Comparison of ENCODE assay signal across 11 mouse cellular contexts in the genomic region with DNA sequence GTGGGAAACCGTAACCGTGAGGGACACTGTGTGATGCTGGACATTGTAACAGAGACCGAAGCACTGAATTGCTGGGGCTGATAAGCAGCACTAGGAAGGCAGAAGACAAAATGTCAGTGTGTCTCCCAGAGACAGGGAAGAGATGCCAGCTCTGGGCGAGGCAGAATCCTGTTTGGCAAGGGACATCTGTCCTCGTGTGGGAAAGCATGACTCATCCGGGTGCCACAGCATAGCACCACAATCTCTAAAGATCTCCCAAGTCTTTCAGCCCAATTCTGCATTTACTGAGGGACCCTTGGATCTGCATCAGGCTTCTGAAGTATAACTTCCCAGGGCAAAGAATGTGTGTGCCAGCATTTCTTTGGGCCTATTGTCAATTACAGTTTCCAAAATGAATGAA. TPM values are rescaled to one million over a fixed set of nuclear protein-coding genes. Genes with fewer than 3 reads are reported as not detected.
DNase-seq lines count a peak whose midpoint lies in the region; ATAC-seq and TF ChIP-seq lines count a peak whose summit lies in the region.
"Had no signal": no experiment of that assay in that cellular context is flagged by ENCODE, and none has a peak within 500 bp of the region (broad histone marks: within the 10 kb centered on the region; RNA-seq: fewer than 3 reads in every experiment).

No protein-coding gene starts in this region.

- H3K4me2 ChIP-seq in hindbrain, embryonic 14.5 days (replicated peaks), result no peak overlapping the region
- H3K4me2 ChIP-seq: lung, embryonic 15.5 days had no signal

- no peaks in the 10 kb centered on the region; the same call in 1 of the 2 replicates for H3K4me1 ChIP-seq in cerebellum, adult 2 months (ENCODE audit: control insufficient read depth, insufficient read depth, low read length)
- no peaks in the 10 kb centered on the region for H3K4me1 ChIP-seq in lung, adult 2 months (ENCODE audit: control insufficient read depth, insufficient read depth, low read length)
- H3K4me1 ChIP-seq in hindbrain, embryonic 14.5 days (replicated peaks; ENCODE audit: control insufficient read depth, insufficient read depth, low read length), result no peaks in the 10 kb centered on the region
- H3K4me1 ChIP-seq: lung, embryonic 15.5 days had no signal

- 36% methylated on average over 6 of the region's 6 CpGs for WGBS in cerebellum, adult 2 months
- 47% methylated on average over 6 of the region's 6 CpGs for WGBS in lung, adult 2 months
- WGBS in hindbrain, embryonic 14.5 days, result 84% methylated on average over 6 of the region's 6 CpGs

- H3K27me3 ChIP-seq in cerebellum, adult 2 months (ENCODE audit: control insufficient read depth, insufficient read depth, low read length), result no peaks in the 10 kb centered on the region
- H3K27me3 ChIP-seq in hindbrain, embryonic 14.5 days (ENCODE audit: control insufficient read depth, insufficient read depth, low read length), result no peaks in the 10 kb centered on the region
- H3K27me3 ChIP-seq: lung, embryonic 15.5 days had no signal

- DNase-seq in cerebellum, adult 2 months, result peak; percentile 25 to 55
- DNase-seq in cerebellum, adult 11-12 months, result no peak
- peak; percentile 47 to 55 for DNase-seq in urinary bladder, postnatal 36 days (ENCODE audit: low spot score in 2 of 2)
- no peak for DNase-seq in urinary bladder, adult 2 months (ENCODE audit: low spot score)
- DNase-seq in layer of hippocampus, postnatal 10 days (ENCODE audit: low spot score in 2 of 2), result peak; percentile 23 to 44
- peak; percentile 60 for DNase-seq in telencephalon, adult 2 months (ENCODE audit: low read depth, low spot score)
- no peak for DNase-seq in lung, adult 2 months
- no peak for DNase-seq in hindbrain, embryonic 14.5 days (ENCODE audit: low spot score)
- DNase-seq: kidney, postnatal 36 days had no signal

- no peaks in the 10 kb centered on the region for H3K9me3 ChIP-seq in hindbrain, embryonic 14.5 days (ENCODE audit: control insufficient read depth, low read length)
- H3K9me3 ChIP-seq: lung, embryonic 15.5 days had no signal

- no peak overlapping the region; the same call in 1 of the 2 replicates for H3K27ac ChIP-seq in cerebellum, adult 2 months (ENCODE audit: insufficient read depth, low read length)
- no peak overlapping the region for H3K27ac ChIP-seq in hindbrain, embryonic 14.5 days
- H3K27ac ChIP-seq: lung, embryonic 15.5 days had no signal

- no peak for TF ChIP-seq POLR2A in cerebellum, adult 2 months (IDR thresholded peaks at IDR 0.05; ENCODE audit: borderline replicate concordance, insufficient read depth, low read length)
- no peak for TF ChIP-seq POLR2A in lung, adult 2 months (IDR thresholded peaks at IDR 0.05; ENCODE audit: borderline replicate concordance, extremely low read depth, low read depth, low read length)

- no peak overlapping the region for H3K4me3 ChIP-seq in cerebellum, adult 2 months (replicated peaks; ENCODE audit: insufficient read depth, low read depth, low read length)
- H3K4me3 ChIP-seq in lung, adult 2 months (replicated peaks; ENCODE audit: extremely low read depth, low read depth, low read length), result no peak overlapping the region
- no peak overlapping the region for H3K4me3 ChIP-seq in hindbrain, embryonic 14.5 days (replicated peaks; ENCODE audit: low read length)
- H3K4me3 ChIP-seq: lung, embryonic 15.5 days had no signal

- no peak for TF ChIP-seq CTCF in cerebellum, adult 2 months (IDR thresholded peaks at IDR 0.05; ENCODE audit: borderline replicate concordance, insufficient read depth, low read depth, low read length)
- TF ChIP-seq CTCF in lung, adult 2 months (IDR thresholded peaks at IDR 0.05; ENCODE audit: insufficient read depth, low read length), result no peak

- no peaks in the 10 kb centered on the region for H3K36me3 ChIP-seq in hindbrain, embryonic 14.5 days (replicated peaks; ENCODE audit: control insufficient read depth, insufficient read depth)
- H3K36me3 ChIP-seq: lung, embryonic 15.5 days had no signal

- H3K9ac ChIP-seq in hindbrain, embryonic 14.5 days, result no peak overlapping the region
- H3K9ac ChIP-seq: lung, embryonic 15.5 days had no signal

- ATAC-seq in hindbrain, embryonic 14.5 days (ENCODE audit: low FRiP score), result no peak
- ATAC-seq: forebrain, embryonic 14.5 days had no signal

RNA-seq across cellular contexts. Expression of a gene that starts 13.5 kb away (rescaled TPM):
- polyA plus RNA-seq in cerebellum, adult 2 months (2012; rRNA removed), result 96.6 and 97.0 TPM in 2 replicates
- 122 and 124 TPM in 2 replicates for polyA plus RNA-seq in urinary bladder, adult 2 months (2012; rRNA removed)
- 100 to 1,000 TPM; 213 to 233 TPM for total RNA-seq in layer of hippocampus, postnatal 10 days (2021)
- 33.1 and 40.7 TPM in 2 replicates for polyA plus RNA-seq in lung, adult 2 months (2012; rRNA removed)
- polyA plus RNA-seq in hindbrain, embryonic 14.5 days (2014; fragmentation: Nextera tagmentation; extraction: Ambion mirVana), result 181 and 199 TPM in 2 replicates

RNA-seq across cellular contexts. Expression of a gene that starts 41.7 kb away (rescaled TPM):
- polyA plus RNA-seq in cerebellum, adult 2 months (2012; rRNA removed), result 115 and 118 TPM in 2 replicates
- 9.1 and 9.9 TPM in 2 replicates for polyA plus RNA-seq in urinary bladder, adult 2 months (2012; rRNA removed)
- 100 to 1,000 TPM; 195 to 196 TPM for total RNA-seq in layer of hippocampus, postnatal 10 days (2021)
- 6.6 and 12.2 TPM in 2 replicates for polyA plus RNA-seq in lung, adult 2 months (2012; rRNA removed)
- 73.8 and 77.9 TPM in 2 replicates for polyA plus RNA-seq in hindbrain, embryonic 14.5 days (2014; fragmentation: Nextera tagmentation; extraction: Ambion mirVana)

Comparison
In these comparisons a context has a peak if more than half of its experiments do, and no peak if none do; other contexts are left out.
1. DNase-seq: peak in cerebellum, adult 2 months (2 of 2), urinary bladder, postnatal 36 days (2 of 2), layer of hippocampus, postnatal 10 days (2 of 2) and telencephalon, adult 2 months (single experiment); none in cerebellum, adult 11-12 months (single experiment), urinary bladder, adult 2 months (single experiment), lung, adult 2 months (single experiment) and hindbrain, embryonic 14.5 days (single experiment).